Mouse (Mus musculus): Measurements from ENCODE around the gene Zfp704.

DNA sequence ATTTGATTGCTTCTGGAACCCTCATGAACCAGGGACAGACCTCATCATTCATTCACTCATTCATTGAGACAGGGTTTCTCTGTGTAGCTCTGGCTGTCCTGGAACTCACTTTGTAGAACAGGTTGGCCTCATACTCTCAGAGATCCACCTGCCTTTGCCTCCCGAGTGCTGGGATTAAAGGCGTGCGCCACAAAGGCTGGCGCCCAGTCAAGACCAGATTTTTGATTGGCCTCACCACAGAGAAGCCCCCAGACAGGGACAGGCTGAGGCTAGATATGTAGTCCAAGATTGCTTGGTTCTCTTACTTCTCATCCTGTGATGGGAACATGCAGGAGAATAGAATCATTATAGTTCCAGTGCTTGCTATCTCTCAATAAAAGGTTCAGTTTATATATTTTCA is 105.5 kb downstream of the Zfp704 start:
- TF ChIP-seq CTCF (IDR thresholded peaks at IDR 0.05; ENCODE audit: low read depth, low read length) (no peak), GATA1 (IDR thresholded peaks at IDR 0.05; ENCODE audit: borderline replicate concordance, low read length) (no peak)

All from G1E (cell line).